Mouse (Mus musculus) heart, adult 11 months (tissue): ENCODE measurements around the gene 4930512M02Rik.
"Not testable (repeated sequence)": the region's sequence is repeated elsewhere in the genome, so short reads cannot be mapped to it uniquely, and the experiment has no call there.

Source experiments
- DNase-seq: peaks from one replicate; pipeline ENCODE4 v3.0.0; 2022

4930512M02Rik gene

GRCm38 (mm10) chr11:11627735-11628134 is at the start of gene 4930512M02Rik:
TSS of gene 4930512M02Rik (minus strand) at chr11:11627835.
- DNase-seq: not testable (repeated sequence)

- no peak for DNase-seq
Measured at GRCm38 (mm10) chr11:11677165-11677564, 49.5 kb upstream of the 4930512M02Rik start.

GRCm38 (mm10) chr11:11676068-11676741 is 48.6 kb upstream of the 4930512M02Rik start:
- DNase-seq: no peak

GRCm38 (mm10) chr11:11675063-11675462 is 47.4 kb upstream of the 4930512M02Rik start:
- DNase-seq: no peak

- no peak for DNase-seq
Measured at GRCm38 (mm10) chr11:11672974-11673373, 45.3 kb upstream of the 4930512M02Rik start.

GRCm38 (mm10) chr11:11667922-11668290 is 40.3 kb upstream of the 4930512M02Rik start:
- no peak for DNase-seq

GRCm38 (mm10) chr11:11667254-11667921 is 39.8 kb upstream of the 4930512M02Rik start:
- DNase-seq: no peak

- no peak for DNase-seq
Measured at GRCm38 (mm10) chr11:11660651-11661050, 33.0 kb upstream of the 4930512M02Rik start.

- no peak for DNase-seq
Measured at GRCm38 (mm10) chr11:11658834-11659233, 31.2 kb upstream of the 4930512M02Rik start.

- no peak for DNase-seq
Measured at GRCm38 (mm10) chr11:11657634-11658033, 30.0 kb upstream of the 4930512M02Rik start.

- DNase-seq: no peak
Measured at GRCm38 (mm10) chr11:11656995-11657530, 29.4 kb upstream of the 4930512M02Rik start.

GRCm38 (mm10) chr11:11656388-11656787 is 28.8 kb upstream of the 4930512M02Rik start:
- no peak for DNase-seq

- DNase-seq: peak; percentile 56
Measured at GRCm38 (mm10) chr11:11644303-11644702, 16.7 kb upstream of the 4930512M02Rik start.

GRCm38 (mm10) chr11:11624073-11624705 is 3.4 kb downstream of the 4930512M02Rik start:
- peak; percentile 86 for DNase-seq

- no peak for DNase-seq
Measured at GRCm38 (mm10) chr11:11609243-11609642, 18.4 kb downstream of the 4930512M02Rik start.

- peak; percentile 51 for DNase-seq
Measured at GRCm38 (mm10) chr11:11587327-11587726, 40.3 kb downstream of the 4930512M02Rik start.

- DNase-seq: peak; percentile 21
Measured at GRCm38 (mm10) chr11:11586423-11586822, 41.2 kb downstream of the 4930512M02Rik start.

GRCm38 (mm10) chr11:11573691-11574090 is 53.9 kb downstream of the 4930512M02Rik start:
- DNase-seq: peak; percentile 90

- peak; percentile 14 for DNase-seq
Measured at GRCm38 (mm10) chr11:11570747-11571146, 56.9 kb downstream of the 4930512M02Rik start.

GRCm38 (mm10) chr11:11569466-11570132 is 58.0 kb downstream of the 4930512M02Rik start:
- peak; percentile 72 for DNase-seq

- no peak for DNase-seq
Measured at GRCm38 (mm10) chr11:11568033-11568432, 59.6 kb downstream of the 4930512M02Rik start.

GRCm38 (mm10) chr11:11565146-11565820 is 62.4 kb downstream of the 4930512M02Rik start:
- DNase-seq: peak; percentile 81
